ENCODE assay signal across 8 mouse cellular contexts in the genomic region with DNA sequence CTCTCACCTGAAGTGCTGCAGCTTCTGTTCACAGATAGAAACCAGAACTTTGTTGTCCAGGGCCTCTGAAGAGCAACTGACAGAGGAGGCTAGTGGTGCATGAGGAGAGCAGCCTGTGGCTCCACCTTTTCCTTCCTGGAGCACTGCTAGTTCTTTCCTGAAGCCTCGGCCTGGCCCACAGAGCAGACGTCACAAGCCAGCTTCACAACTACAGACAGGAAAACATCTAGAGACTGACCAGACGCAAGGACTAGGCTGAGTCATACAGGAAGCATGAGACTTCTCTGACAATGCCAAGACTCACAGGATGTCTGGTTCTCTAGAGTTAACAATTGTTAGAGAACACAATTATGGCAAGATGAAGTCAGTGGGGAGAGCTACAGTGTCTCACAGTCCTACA. TPM values are rescaled to one million over a fixed set of nuclear protein-coding genes. Genes with fewer than 3 reads are reported as not detected.
DNase-seq lines count a peak whose midpoint lies in the region; ATAC-seq and TF ChIP-seq lines count a peak whose summit lies in the region.

A gene (minus strand): TSS at position 120 of the 400 bp plus-strand sequence.

- 4% methylated on average over 3 of the region's 3 CpGs for WGBS in bone marrow, adult 2 months
- WGBS in heart, embryonic 12.5 days, result 40% methylated on average over 3 of the region's 3 CpGs

- DNase-seq in ovary, adult 18-20 months (ENCODE audit: low spot score), result peak; percentile 28
- DNase-seq in ovary, postnatal 10 days (ENCODE audit: low spot score), result no peak
- DNase-seq in kidney, postnatal 36 days, result peak; percentile 47 to 74
- no peak for DNase-seq in cerebellum, postnatal 25 days
- DNase-seq in retina, embryonic 14.5 days (ENCODE audit: low spot score), result no peak

- H3K9ac ChIP-seq in heart, embryonic 12.5 days, result no peak within 1 kb of the TSS

- no peaks in the 10 kb centered on the region for H3K27me3 ChIP-seq in heart, embryonic 12.5 days (replicated peaks)

- TF ChIP-seq POLR2A in bone marrow, adult 2 months (IDR thresholded peaks at IDR 0.05; ENCODE audit: borderline replicate concordance, control insufficient read depth, low read depth, low read length), result no peak

- no peak within 1 kb of the TSS for H3K4me3 ChIP-seq in bone marrow, adult 2 months (replicated peaks; ENCODE audit: control insufficient read depth, low read depth, low read length)
- no peak within 1 kb of the TSS for H3K4me3 ChIP-seq in heart, embryonic 12.5 days

- peaks cover 2% of the 10 kb centered on the region; the same call in 1 of the 2 replicates for H3K9me3 ChIP-seq in heart, embryonic 12.5 days (replicated peaks)

- peak; percentile 93 for ATAC-seq in heart, embryonic 12.5 days (ENCODE audit: insufficient number of reproducible peaks, low FRiP score)
- peak; percentile 97 for ATAC-seq in megakaryocyte progenitor cell, adult 5-6 weeks (replicated peaks; ENCODE audit: poor library complexity)

- H3K4me2 ChIP-seq in heart, embryonic 12.5 days, result no peak within 1 kb of the TSS

- TF ChIP-seq CTCF in bone marrow, adult 2 months (IDR thresholded peaks at IDR 0.05; ENCODE audit: control insufficient read depth, insufficient read depth, low read length), result no peak

- no peak within 1 kb of the TSS for H3K27ac ChIP-seq in bone marrow, adult 2 months (ENCODE audit: control insufficient read depth, insufficient read depth, low read depth, low read length, poor library complexity)
- peak within 1 kb of the TSS; percentile 81 for H3K27ac ChIP-seq in heart, embryonic 12.5 days (ENCODE audit: poor library complexity, severe bottlenecking)

- no peaks in the 10 kb centered on the region for H3K36me3 ChIP-seq in heart, embryonic 12.5 days

- no peaks in the 10 kb centered on the region for H3K4me1 ChIP-seq in bone marrow, adult 2 months (ENCODE audit: control insufficient read depth, insufficient read depth, low read length)
- H3K4me1 ChIP-seq in heart, embryonic 12.5 days (replicated peaks), result no peaks in the 10 kb centered on the region

RNA-seq across cellular contexts. Expression of the gene that starts here (rescaled TPM):
- 18.7 and 40.2 TPM in 2 replicates for polyA plus RNA-seq in bone marrow, adult 2 months (2011; ENCODE audit: insufficient read depth, insufficient read length, low replicate concordance, missing spikeins)
- polyA plus RNA-seq in heart, embryonic 12.5 days (2016; fragmentation: Nextera tagmentation; extraction: Ambion mirVana), result 5.3 and 7.0 TPM in 2 replicates
- 3.1 and 14.7 TPM in 2 replicates for total RNA-seq in megakaryocyte progenitor cell, adult 5-6 weeks (2015)
- 2.8 and 17.6 TPM in 2 replicates for total RNA-seq in megakaryocyte progenitor cell, adult 5-6 weeks (2017)

Comparison
In these comparisons a context has a peak if more than half of its experiments do, and no peak if none do; other contexts are left out.
1. DNase-seq: peak in ovary, adult 18-20 months (single experiment) and kidney, postnatal 36 days (2 of 2); none in ovary, postnatal 10 days (single experiment), cerebellum, postnatal 25 days (0 of 2) and retina, embryonic 14.5 days (single experiment).